Mouse (Mus musculus): ENCODE results near the gene Kcnh4. TPM values are rescaled to one million over a fixed set of nuclear protein-coding genes. Genes with fewer than 3 reads are reported as not detected.

The Kcnh4 gene
- polyA plus RNA-seq, 1 experiment from 2014 or later: 0.15 TPM

- 79% methylated on average over 6 of the region's 6 CpGs for WGBS
- H3K4me1 ChIP-seq (ENCODE audit: control insufficient read depth, insufficient read depth, low read length): peaks cover 17% of the 10 kb centered on the region
- no peaks in the 10 kb centered on the region for H3K9me3 ChIP-seq (ENCODE audit: control insufficient read depth, low read length)
- H3K4me3 ChIP-seq (ENCODE audit: low read length): no peak overlapping the region
- ATAC-seq: no peak
- H3K9ac ChIP-seq (ENCODE audit: low read depth, low read length): no peak overlapping the region
- H3K27ac ChIP-seq (ENCODE audit: low read length): no peak overlapping the region
- no peaks in the 10 kb centered on the region for H3K36me3 ChIP-seq (ENCODE audit: control insufficient read depth, insufficient read depth, low read length)
- no peaks in the 10 kb centered on the region for H3K27me3 ChIP-seq (replicated peaks; ENCODE audit: control insufficient read depth, insufficient read depth, low read length)
- no peak overlapping the region for H3K4me2 ChIP-seq (ENCODE audit: low read depth, low read length)
Observed at GRCm38 (mm10) chr11:100728601-100729000, 31.1 kb downstream of the Kcnh4 start.

DNA sequence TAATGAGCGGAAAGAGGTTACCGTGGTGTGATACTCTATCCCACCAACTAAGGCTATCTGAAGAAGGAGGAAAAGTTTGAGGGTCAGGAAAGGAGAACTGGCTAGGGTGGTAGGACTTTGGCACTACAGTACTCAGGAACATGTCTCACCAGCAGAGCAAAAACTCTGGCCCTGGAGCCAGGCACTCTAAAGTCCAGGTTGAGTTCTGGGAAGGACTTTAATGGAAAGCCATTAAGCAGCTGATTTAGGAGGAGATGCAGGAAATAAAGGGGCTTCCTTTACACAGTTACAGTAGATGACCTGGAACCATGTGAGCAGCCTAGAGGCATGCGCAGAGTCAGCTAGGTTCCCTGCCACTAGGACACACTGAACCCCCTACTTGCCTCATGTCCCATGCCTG, 32.5 kb downstream of the Kcnh4 start:
- Histone ChIP-seq H3K9ac (ENCODE audit: low read depth, low read length) (no peak overlapping the region), H3K27ac (ENCODE audit: low read length) (no peak overlapping the region), H3K4me1 (ENCODE audit: control insufficient read depth, insufficient read depth, low read length) (peaks cover 26% of the 10 kb centered on the region), H3K4me2 (ENCODE audit: low read depth, low read length) (no peak overlapping the region), H3K4me3 (ENCODE audit: low read length) (no peak overlapping the region), H3K36me3 (ENCODE audit: control insufficient read depth, insufficient read depth, low read length) (no peaks in the 10 kb centered on the region), H3K9me3 (ENCODE audit: control insufficient read depth, low read length) (no peaks in the 10 kb centered on the region), H3K27me3 (replicated peaks; ENCODE audit: control insufficient read depth, insufficient read depth, low read length) (no peaks in the 10 kb centered on the region)
- no peak for ATAC-seq
- 93% methylated on average over 3 of the region's 3 CpGs for whole genome bisulfite sequencing

- no peak overlapping the region for H3K4me2 ChIP-seq (ENCODE audit: low read depth, low read length)
- no peaks in the 10 kb centered on the region for H3K27me3 ChIP-seq (replicated peaks; ENCODE audit: control insufficient read depth, insufficient read depth, low read length)
- H3K4me3 ChIP-seq (ENCODE audit: low read length): no peak overlapping the region
- peak; percentile 54 for ATAC-seq
- peak overlapping the region; percentile 76 for H3K27ac ChIP-seq (ENCODE audit: low read length)
- peaks cover 43% of the 10 kb centered on the region for H3K4me1 ChIP-seq (ENCODE audit: control insufficient read depth, insufficient read depth, low read length)
- WGBS: 20% methylated on average over 5 of the region's 5 CpGs
- H3K9ac ChIP-seq (ENCODE audit: low read depth, low read length): peak overlapping the region; percentile 9; the same call in 1 of the 2 replicates
- H3K9me3 ChIP-seq (ENCODE audit: control insufficient read depth, low read length): no peaks in the 10 kb centered on the region
- H3K36me3 ChIP-seq (ENCODE audit: control insufficient read depth, insufficient read depth, low read length): no peaks in the 10 kb centered on the region
Observed at GRCm38 (mm10) chr11:100724919-100725512, 34.7 kb downstream of the Kcnh4 start.

GRCm38 (mm10) chr11:100722493-100723028, 37.2 kb downstream of the Kcnh4 start:
- H3K27ac ChIP-seq (ENCODE audit: low read length): peak overlapping the region; percentile 71
- H3K4me2 ChIP-seq (ENCODE audit: low read depth, low read length): no peak overlapping the region
- H3K9me3 ChIP-seq (ENCODE audit: control insufficient read depth, low read length): no peaks in the 10 kb centered on the region
- no peak overlapping the region for H3K4me3 ChIP-seq (ENCODE audit: low read length)
- WGBS: 33% methylated on average over 2 of the region's 2 CpGs
- ATAC-seq: peak; percentile 70
- peaks cover 46% of the 10 kb centered on the region for H3K4me1 ChIP-seq (ENCODE audit: control insufficient read depth, insufficient read depth, low read length)
- H3K27me3 ChIP-seq (replicated peaks; ENCODE audit: control insufficient read depth, insufficient read depth, low read length): no peaks in the 10 kb centered on the region
- H3K9ac ChIP-seq (ENCODE audit: low read depth, low read length): no peak overlapping the region; the same call in 1 of the 2 replicates
- H3K36me3 ChIP-seq (ENCODE audit: control insufficient read depth, insufficient read depth, low read length): peaks cover 3% of the 10 kb centered on the region

GRCm38 (mm10) chr11:100721776-100722492, 37.8 kb downstream of the Kcnh4 start:
- Histone ChIP-seq H3K9me3 (ENCODE audit: control insufficient read depth, low read length) (no peaks in the 10 kb centered on the region), H3K27ac (ENCODE audit: low read length) (peak overlapping the region; percentile 71), H3K36me3 (ENCODE audit: control insufficient read depth, insufficient read depth, low read length) (peaks cover 3% of the 10 kb centered on the region), H3K9ac (ENCODE audit: low read depth, low read length) (no peak overlapping the region; the same call in 1 of the 2 replicates), H3K4me3 (ENCODE audit: low read length) (no peak overlapping the region), H3K4me2 (ENCODE audit: low read depth, low read length) (no peak overlapping the region), H3K27me3 (replicated peaks; ENCODE audit: control insufficient read depth, insufficient read depth, low read length) (no peaks in the 10 kb centered on the region), H3K4me1 (ENCODE audit: control insufficient read depth, insufficient read depth, low read length) (peaks cover 46% of the 10 kb centered on the region)
- peak; percentile 31 for ATAC-seq
- WGBS: 68% methylated on average over 8 of the region's 8 CpGs

- Histone ChIP-seq H3K36me3 (ENCODE audit: control insufficient read depth, insufficient read depth, low read length) (peaks cover 3% of the 10 kb centered on the region), H3K4me2 (ENCODE audit: low read depth, low read length) (no peak overlapping the region), H3K27ac (ENCODE audit: low read length) (peak overlapping the region; percentile 71), H3K9me3 (ENCODE audit: control insufficient read depth, low read length) (no peaks in the 10 kb centered on the region), H3K4me1 (ENCODE audit: control insufficient read depth, insufficient read depth, low read length) (peaks cover 46% of the 10 kb centered on the region), H3K4me3 (ENCODE audit: low read length) (no peak overlapping the region), H3K27me3 (replicated peaks; ENCODE audit: control insufficient read depth, insufficient read depth, low read length) (no peaks in the 10 kb centered on the region), H3K9ac (ENCODE audit: low read depth, low read length) (no peak overlapping the region)
- no peak for ATAC-seq
- 66% methylated on average over 4 of the region's 4 CpGs for WGBS
Observed at GRCm38 (mm10) chr11:100721254-100721653, 38.5 kb downstream of the Kcnh4 start.

DNA sequence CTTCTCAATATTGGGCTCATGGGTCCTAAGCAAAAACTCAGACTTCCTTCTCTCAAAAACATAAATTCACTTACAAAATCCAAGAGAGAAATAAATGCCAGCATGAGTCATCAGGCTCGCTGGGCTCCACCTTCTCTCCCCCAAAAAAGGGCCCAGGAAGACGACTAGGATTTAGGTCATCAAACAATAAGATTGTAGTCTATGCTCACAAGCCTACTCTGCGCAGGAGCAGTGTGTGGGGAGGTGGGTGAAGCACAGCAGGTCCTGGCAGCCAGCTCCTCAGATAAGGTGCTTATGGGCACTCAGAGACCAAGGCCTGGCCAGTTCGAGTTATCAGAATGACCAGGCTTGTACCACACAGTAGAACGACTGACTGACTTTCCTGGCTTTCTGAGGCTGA, 39.4 kb downstream of the Kcnh4 start:
- H3K4me1 ChIP-seq (ENCODE audit: control insufficient read depth, insufficient read depth, low read length): peaks cover 42% of the 10 kb centered on the region
- H3K4me2 ChIP-seq (ENCODE audit: low read depth, low read length): no peak overlapping the region
- no peak overlapping the region for H3K4me3 ChIP-seq (ENCODE audit: low read length)
- H3K9me3 ChIP-seq (ENCODE audit: control insufficient read depth, low read length): no peaks in the 10 kb centered on the region
- H3K9ac ChIP-seq (ENCODE audit: low read depth, low read length): no peak overlapping the region
- H3K36me3 ChIP-seq (ENCODE audit: control insufficient read depth, insufficient read depth, low read length): peaks cover 3% of the 10 kb centered on the region
- no peaks in the 10 kb centered on the region for H3K27me3 ChIP-seq (replicated peaks; ENCODE audit: control insufficient read depth, insufficient read depth, low read length)
- no peak for ATAC-seq
- H3K27ac ChIP-seq (ENCODE audit: low read length): no peak overlapping the region
- WGBS: 66% methylated on average over 5 of the region's 5 CpGs

GRCm38 (mm10) chr11:100719893-100720292, 39.8 kb downstream of the Kcnh4 start:
- WGBS: 81% methylated on average over 11 of the region's 11 CpGs
- Histone ChIP-seq H3K4me3 (ENCODE audit: low read length) (no peak overlapping the region), H3K36me3 (ENCODE audit: control insufficient read depth, insufficient read depth, low read length) (peaks cover 3% of the 10 kb centered on the region), H3K4me2 (ENCODE audit: low read depth, low read length) (no peak overlapping the region), H3K9ac (ENCODE audit: low read depth, low read length) (no peak overlapping the region), H3K27me3 (replicated peaks; ENCODE audit: control insufficient read depth, insufficient read depth, low read length) (no peaks in the 10 kb centered on the region), H3K4me1 (ENCODE audit: control insufficient read depth, insufficient read depth, low read length) (peaks cover 37% of the 10 kb centered on the region), H3K9me3 (ENCODE audit: control insufficient read depth, low read length) (no peaks in the 10 kb centered on the region), H3K27ac (ENCODE audit: low read length) (peak overlapping the region; percentile 21; the same call in 1 of the 2 replicates)
- no peak for ATAC-seq

DNA sequence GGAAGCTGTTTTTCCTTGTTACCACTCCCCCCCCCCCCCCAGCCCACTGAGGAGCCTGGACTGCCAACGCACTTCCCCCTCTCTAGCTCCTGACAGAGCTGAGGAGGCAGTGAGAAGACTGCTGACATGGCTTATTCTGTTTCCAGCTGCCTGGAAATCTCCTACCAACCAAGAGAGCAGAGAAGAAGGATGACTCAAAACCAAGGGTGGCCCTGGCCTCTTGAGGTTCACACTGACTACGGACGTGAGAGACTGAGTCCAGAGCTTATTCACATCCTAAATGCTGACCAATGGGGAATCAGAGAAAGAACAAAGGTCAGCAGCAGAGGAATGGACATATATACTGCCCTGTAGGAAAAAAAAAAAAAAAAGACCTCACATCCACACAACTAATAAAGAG, 40.4 kb downstream of the Kcnh4 start:
- H3K27me3 ChIP-seq (replicated peaks; ENCODE audit: control insufficient read depth, insufficient read depth, low read length): no peaks in the 10 kb centered on the region
- H3K36me3 ChIP-seq (ENCODE audit: control insufficient read depth, insufficient read depth, low read length): peaks cover 3% of the 10 kb centered on the region
- ATAC-seq: no peak
- 88% methylated on average over 3 of the region's 3 CpGs for WGBS
- peaks cover 35% of the 10 kb centered on the region for H3K4me1 ChIP-seq (ENCODE audit: control insufficient read depth, insufficient read depth, low read length)
- no peaks in the 10 kb centered on the region for H3K9me3 ChIP-seq (ENCODE audit: control insufficient read depth, low read length)
- H3K4me3 ChIP-seq (ENCODE audit: low read length): no peak overlapping the region
- H3K27ac ChIP-seq (ENCODE audit: low read length): no peak overlapping the region
- no peak overlapping the region for H3K9ac ChIP-seq (ENCODE audit: low read depth, low read length)
- no peak overlapping the region for H3K4me2 ChIP-seq (ENCODE audit: low read depth, low read length)

Data from intestine, embryonic 16.5 days (tissue).